Mouse (Mus musculus) G1E (cell line): ENCODE data around the gene Nde1.

Experiments used
- CTCF ChIP-seq: IDR thresholded peaks from 2 replicates; pipeline ENCODE4 v1.5.1; 2012; ENCODE audit warnings: low read depth, low read length, inconsistent platforms, mixed read lengths
- GATA1 ChIP-seq: IDR thresholded peaks from 2 replicates; pipeline ENCODE4 v1.6.1; 2012; ENCODE audit warnings: borderline replicate concordance, low read length, inconsistent platforms, mixed read lengths
- TAL1 ChIP-seq: conservative IDR thresholded peaks from 2 replicates; pipeline ENCODE4 v1.6.1; 2012; ENCODE audit warnings: low read depth, low read length, inconsistent platforms, mixed read lengths

GRCm38 (mm10) chr16:14242059-14242458 lies 79.0 kb downstream of the Nde1 start:
- TF ChIP-seq CTCF, result no peak
- no peak for TF ChIP-seq GATA1
- TF ChIP-seq TAL1, result no peak
